Mouse (Mus musculus) brain, embryonic 14.5 days (tissue): ENCODE data around the gene Dhx58.

Experiments
- CTCF ChIP-seq: fragments of 200-500 bp; IDR thresholded peaks from 2 replicates; pipeline ENCODE4 v1.5.1; 2012; ENCODE audit warnings: inconsistent platforms, mild to moderate bottlenecking, moderate library complexity, borderline replicate concordance; ENCODE audit not compliant: insufficient read depth, insufficient read length; ENCODE audit errors: extremely low read depth
- POLR2A ChIP-seq: fragments of 200-500 bp; IDR thresholded peaks from 2 replicates; pipeline ENCODE4 v1.6.1; 2012; ENCODE audit warnings: mild to moderate bottlenecking, inconsistent platforms, borderline replicate concordance; ENCODE audit not compliant: poor library complexity, insufficient read depth, insufficient read length, severe bottlenecking; ENCODE audit errors: extremely low read depth

DNA sequence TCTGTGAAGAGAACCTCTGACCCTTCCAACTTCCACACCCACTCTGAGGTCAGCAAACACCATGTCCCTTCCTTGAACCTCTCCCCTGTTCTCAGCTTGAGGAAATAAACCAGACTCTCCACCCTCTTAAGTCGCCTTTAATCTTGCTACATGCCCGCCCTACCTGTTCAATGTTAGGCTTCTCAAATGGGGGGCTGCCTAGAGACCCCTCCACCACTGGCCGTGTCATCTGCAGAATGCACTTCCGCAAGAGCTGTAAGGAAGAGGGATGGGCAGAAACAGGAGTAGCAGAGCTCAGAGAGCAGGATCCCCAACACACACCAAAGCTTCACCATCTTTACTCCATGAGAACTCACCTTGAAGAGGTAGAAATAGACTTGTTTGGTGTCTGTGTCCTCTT lies 6.9 kb upstream of the Dhx58 start:
- no peak for TF ChIP-seq POLR2A
- no peak for TF ChIP-seq CTCF
